Mouse (Mus musculus) CH12.LX (cell line): ENCODE results near the gene Mid2. TPM values are rescaled to one million over a fixed set of nuclear protein-coding genes. Genes with fewer than 3 reads are reported as not detected.

Source experiments
- DNase-seq: peaks from one replicate; pipeline ENCODE4 v3.0.0-alpha.2; 2013; ENCODE audit errors: extremely low read depth
- H3K27ac ChIP-seq: 2 replicates; pipeline ENCODE4 v1.5.1; 2012; ENCODE audit warnings: low read depth, mild to moderate bottlenecking, control low read depth, moderate library complexity; ENCODE audit not compliant: insufficient read depth
- H3K27me3 ChIP-seq: replicated peaks from 2 replicates; pipeline ENCODE3; 2012; ENCODE audit warnings: inconsistent platforms
- H3K36me3 ChIP-seq, 2 experiments: replicated peaks in 1 of 2; 2 replicates each; pipeline versions ENCODE3 to v1.6.1; 2012; ENCODE audit warnings: inconsistent platforms in 1 of 2, low read length in 1 of 2, mild to moderate bottlenecking in 1 of 2, mixed read lengths in 1 of 2, moderate library complexity in 1 of 2; ENCODE audit not compliant: control insufficient read depth in 1 of 2, insufficient read depth in 1 of 2
- H3K4me1 ChIP-seq, 2 experiments: 2 replicates each; pipeline ENCODE4 v1.6.1; 2012; ENCODE audit warnings: inconsistent platforms in 1 of 2, moderate library complexity in 1 of 2; ENCODE audit not compliant: insufficient read depth in 2 of 2, control insufficient read depth in 1 of 2
- H3K4me2 ChIP-seq: 2 replicates; pipeline ENCODE4 v1.6.1; 2012; ENCODE audit warnings: low read depth, mild to moderate bottlenecking, control low read depth; ENCODE audit not compliant: poor library complexity, insufficient read depth, severe bottlenecking
- H3K4me3 ChIP-seq, 3 experiments: fragments of 150-350 bp in 1 of 3; sonication (generic) in 1 of 3; replicated peaks in 1 of 3; 2 replicates each; pipeline versions ENCODE3 to v1.5.1; 2011 to 2012; ENCODE audit warnings: low read depth in 2 of 3, low read length in 2 of 3, mild to moderate bottlenecking in 2 of 3, moderate library complexity in 2 of 3, control low read depth in 1 of 3, improper control_type of control experiment in 1 of 3, inconsistent platforms in 1 of 3, mixed read lengths in 1 of 3; ENCODE audit not compliant: poor library complexity in 1 of 3
- H3K79me2 ChIP-seq: replicated peaks from 2 replicates; pipeline ENCODE4 v1.6.1; 2012; ENCODE audit warnings: mild to moderate bottlenecking, moderate library complexity; ENCODE audit not compliant: control insufficient read depth, poor library complexity, insufficient read depth, severe bottlenecking; ENCODE audit errors: extremely low read depth
- H3K9ac ChIP-seq: 2 replicates; pipeline ENCODE4 v1.6.1; 2012; ENCODE audit warnings: low read depth, mild to moderate bottlenecking, control low read depth, moderate library complexity; ENCODE audit not compliant: insufficient read depth
- H3K9me3 ChIP-seq: replicated peaks from 2 replicates; pipeline ENCODE3; 2012; ENCODE audit warnings: low read length, inconsistent platforms, mixed read lengths
- CHD1 ChIP-seq: IDR thresholded peaks from 2 replicates; pipeline ENCODE4 v1.6.1; 2012; ENCODE audit warnings: low read depth, low read length, improper control_type of control experiment, inconsistent platforms
- CHD2 ChIP-seq: IDR thresholded peaks from 2 replicates; pipeline ENCODE4 v1.6.1; 2011; ENCODE audit warnings: low read length, improper control_type of control experiment
- CTCF ChIP-seq, 2 experiments: IDR thresholded peaks in 1 of 2; conservative IDR thresholded peaks in 1 of 2; 2 replicates each; pipeline ENCODE4 v1.5.1; 2011 to 2012; ENCODE audit warnings: low read depth in 2 of 2, low read length in 2 of 2, improper control_type of control experiment in 1 of 2, inconsistent platforms in 1 of 2, mild to moderate bottlenecking in 1 of 2, moderate library complexity in 1 of 2
- E2F4 ChIP-seq: IDR thresholded peaks from 2 replicates; pipeline ENCODE4 v1.6.1; 2011; ENCODE audit warnings: low read depth, low read length, improper control_type of control experiment; ENCODE audit not compliant: insufficient replicate concordance
- ELF1 ChIP-seq: IDR thresholded peaks from 2 replicates; pipeline ENCODE4 v1.6.1; 2014; ENCODE audit warnings: low read depth, mild to moderate bottlenecking, inconsistent platforms, low read length, improper control_type of control experiment
- EP300 ChIP-seq: IDR thresholded peaks from 2 replicates; pipeline ENCODE4 v1.6.1; 2011; ENCODE audit warnings: low read length, improper control_type of control experiment
- IRF4 ChIP-seq: IDR thresholded peaks from 2 replicates; pipeline ENCODE4 v1.6.1; 2014; ENCODE audit warnings: low read depth, mild to moderate bottlenecking, inconsistent platforms, low read length, improper control_type of control experiment
- JUN ChIP-seq: IDR thresholded peaks from 2 replicates; pipeline ENCODE4 v1.6.1; 2011; ENCODE audit warnings: low read depth, mild to moderate bottlenecking, low read length, improper control_type of control experiment, moderate library complexity; ENCODE audit not compliant: insufficient read depth
- JUND ChIP-seq: conservative IDR thresholded peaks from 2 replicates; pipeline ENCODE4 v1.6.1; 2011; ENCODE audit warnings: low read depth, low read length, improper control_type of control experiment
- KAT2A ChIP-seq: IDR thresholded peaks from 2 replicates; pipeline ENCODE4 v1.6.1; 2012; ENCODE audit warnings: low read length, improper control_type of control experiment, inconsistent platforms; ENCODE audit not compliant: insufficient replicate concordance
- MAFK ChIP-seq: IDR thresholded peaks from 2 replicates; pipeline ENCODE4 v1.6.1; 2011; ENCODE audit warnings: low read length, improper control_type of control experiment; ENCODE audit not compliant: insufficient replicate concordance
- MAX ChIP-seq: IDR thresholded peaks from 2 replicates; pipeline ENCODE4 v1.6.1; 2011; ENCODE audit warnings: low read length, improper control_type of control experiment
- MAZ ChIP-seq: IDR thresholded peaks from 2 replicates; pipeline ENCODE4 v1.6.1; 2012; ENCODE audit warnings: low read depth, mild to moderate bottlenecking, inconsistent platforms, low read length, improper control_type of control experiment, moderate library complexity
- MEF2A ChIP-seq: IDR thresholded peaks from 2 replicates; pipeline ENCODE4 v1.6.1; 2014; ENCODE audit warnings: low read depth, mild to moderate bottlenecking, inconsistent platforms, low read length, improper control_type of control experiment, borderline replicate concordance
- MYC ChIP-seq: IDR thresholded peaks from 2 replicates; pipeline ENCODE4 v1.6.1; 2011; ENCODE audit warnings: low read depth, mild to moderate bottlenecking, improper control_type of control experiment, low read length
- NRF1 ChIP-seq: IDR thresholded peaks from 2 replicates; pipeline ENCODE4 v1.6.1; 2014; ENCODE audit warnings: low read depth, mild to moderate bottlenecking, inconsistent platforms, low read length, improper control_type of control experiment, moderate library complexity
- POLR2AphosphoS2 ChIP-seq: IDR thresholded peaks from 2 replicates; pipeline ENCODE4 v1.6.1; 2011; ENCODE audit warnings: low read depth, low read length, improper control_type of control experiment
- RAD21 ChIP-seq: IDR thresholded peaks from 2 replicates; pipeline ENCODE4 v1.6.1; 2011; ENCODE audit warnings: low read depth, mild to moderate bottlenecking, low read length, improper control_type of control experiment, moderate library complexity
- RCOR1 ChIP-seq: conservative IDR thresholded peaks from 2 replicates; pipeline ENCODE4 v1.6.1; 2012; ENCODE audit warnings: low read depth, mild to moderate bottlenecking, inconsistent platforms, low read length, improper control_type of control experiment
- SIN3A ChIP-seq: IDR thresholded peaks from 2 replicates; pipeline ENCODE4 v1.6.1; 2012; ENCODE audit warnings: low read length, improper control_type of control experiment, inconsistent platforms
- SMC3 ChIP-seq: IDR thresholded peaks from 2 replicates; pipeline ENCODE4 v1.6.1; 2011; ENCODE audit warnings: low read depth, low read length, improper control_type of control experiment
- USF1 ChIP-seq: IDR thresholded peaks from 2 replicates; pipeline ENCODE4 v1.6.1; 2014; ENCODE audit warnings: low read depth, mild to moderate bottlenecking, inconsistent platforms, low read length, improper control_type of control experiment
- USF2 ChIP-seq: conservative IDR thresholded peaks from 2 replicates; pipeline ENCODE4 v1.6.1; 2011; ENCODE audit warnings: low read depth, low read length, improper control_type of control experiment
- ZC3H11A ChIP-seq: IDR thresholded peaks from 2 replicates; pipeline ENCODE4 v1.6.1; 2012; ENCODE audit warnings: low read depth, mild to moderate bottlenecking, inconsistent platforms, low read length, improper control_type of control experiment
- ZNF384 ChIP-seq: IDR thresholded peaks from 2 replicates; pipeline ENCODE4 v1.6.1; 2012; ENCODE audit warnings: low read depth, low read length, improper control_type of control experiment, inconsistent platforms
- dilution Hi-C: fragments of 300-500 bp; cut with MboI; formaldehyde crosslinking; loops from 2 replicates; pipeline ENCODE4 v1.14.3; 2020; ENCODE audit warnings: low sequenced_read_pairs; ENCODE audit not compliant: extremely low pct_unique_long_range_greater_than_20kb, extremely low pct_ligation_motif_present
- in situ Hi-C: fragments of 300-500 bp; cut with MboI; formaldehyde crosslinking; loops from 3 replicates; pipeline ENCODE4 v1.14.3; 2019; ENCODE audit warnings: low sequenced_read_pairs, low pct_ligation_motif_present, low pct_unique_long_range_greater_than_20kb, mixed read lengths
- polyA plus RNA-seq: library from polyadenylated mRNA; unstranded; fragments of >175 nt; gene quantifications from 2 replicates; pipeline ENCODE4 v1.2.1, GENCODE M21; 2012; ENCODE audit warnings: low read depth; ENCODE audit not compliant: insufficient read length
- total RNA-seq, 2 experiments: library from RNA; depleted of rRNA; stranded (reverse); fragments of 300-350 nt in 1 of 2; fragments of >200 nt in 1 of 2; gene quantifications; 2 replicates each; pipeline ENCODE4 v1.2.3; 2012 to 2014

The Mid2 gene
- total and polyA plus RNA-seq, 3 experiments: 4.3 to 8.7 (median 5.4) TPM

DNA sequence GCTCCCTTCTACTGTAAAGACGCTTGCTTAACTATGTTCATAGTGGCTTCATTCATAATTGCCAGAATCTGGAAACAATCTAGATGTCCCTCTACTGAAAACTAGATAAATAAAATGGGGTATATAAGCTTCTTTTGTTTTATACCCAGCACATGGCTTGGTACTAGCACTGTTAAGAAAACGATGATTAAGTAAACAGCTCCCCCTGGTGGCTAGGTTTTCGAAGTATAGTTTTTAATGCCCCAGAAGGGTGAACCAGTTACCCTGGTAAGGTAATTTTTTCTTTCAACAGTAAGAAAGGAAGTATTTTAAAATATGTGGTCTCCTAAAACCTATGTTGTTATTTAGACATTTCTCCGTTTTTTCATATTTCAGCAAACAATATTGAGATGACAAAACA lies 58.0 kb downstream of the Mid2 start:
- in situ Hi-C loops: loop anchor here (10.0 kb wide), 1 partner anchor 248 kb away; no protein-coding TSS in a partner anchor
- no peak overlapping the region for H3K4me3 ChIP-seq
- H3K36me3 ChIP-seq: no peaks in the 10 kb centered on the region
- no peaks in the 10 kb centered on the region for H3K27me3 ChIP-seq
- H3K4me1 ChIP-seq: no peaks in the 10 kb centered on the region
- no peak overlapping the region for H3K9ac ChIP-seq
- no peaks in the 10 kb centered on the region for H3K9me3 ChIP-seq
- dilution Hi-C loops: no loop called here
- no peak overlapping the region for H3K27ac ChIP-seq
- peak; percentile 54 for DNase-seq
- no peak for TF ChIP-seq ZNF384
- no peak for TF ChIP-seq E2F4
- TF ChIP-seq RAD21: peak; percentile 79
- TF ChIP-seq USF1: no peak
- no peak for TF ChIP-seq JUN
- TF ChIP-seq RCOR1: no peak
- no peak for TF ChIP-seq MAZ
- no peak for TF ChIP-seq CHD1
- no peak for TF ChIP-seq IRF4
- TF ChIP-seq MAX: no peak
- no peak for TF ChIP-seq MAFK
- TF ChIP-seq KAT2A: no peak
- TF ChIP-seq ELF1: no peak
- 0 out of 2 replicates have a peak, but pooled peaks have one; percentile 28 for TF ChIP-seq ZC3H11A
- TF ChIP-seq POLR2AphosphoS2: no peak
- no peak for TF ChIP-seq EP300
- no peak for TF ChIP-seq USF2
- peak; percentile 66 for TF ChIP-seq SMC3
- TF ChIP-seq NRF1: no peak
- 0 out of 2 replicates have a peak, but pooled peaks have one; percentile 28 for TF ChIP-seq MYC
- no peak for TF ChIP-seq CHD2
- TF ChIP-seq SIN3A: no peak
- peak; percentile 8 to 67; a peak in 2 of 4 replicates for TF ChIP-seq CTCF (conservative IDR thresholded peaks at IDR 0.05 in 1 of 2, IDR thresholded peaks at IDR 0.05 in 1 of 2; ENCODE audit: low read depth in 2 of 2, low read length in 2 of 2)
- TF ChIP-seq JUND: no peak
- TF ChIP-seq MEF2A: no peak
- no peak overlapping the region for H3K4me2 ChIP-seq
- H3K79me2 ChIP-seq: no peaks in the 10 kb centered on the region
